Mouse (Mus musculus) limb, embryonic 15.5 days (tissue): ENCODE measurements around the gene Rab42. TPM values are rescaled to one million over a fixed set of nuclear protein-coding genes. Genes with fewer than 3 reads are reported as not detected.
"Not testable (repeated sequence)": the region's sequence is repeated elsewhere in the genome, so short reads cannot be mapped to it uniquely, and the experiment has no call there.

Experiments used
- ATAC-seq: fragments of 200-750 bp; cut with Nextera tagmentation; 2 replicates; pipeline ENCODE4 v1.8.0; 2017; ENCODE audit warnings: low read depth, moderate TSS enrichment; ENCODE audit not compliant: insufficient number of reproducible peaks, low FRiP score, low TSS enrichment
- H3K27ac ChIP-seq: fragments of 300-500 bp; sonication (generic); 2 replicates; pipeline ENCODE4 v1.5.1; 2015; ENCODE audit warnings: moderate library complexity, mild to moderate bottlenecking, inconsistent platforms
- H3K27me3 ChIP-seq: fragments of 300-500 bp; sonication (generic); 2 replicates; pipeline ENCODE4 v1.6.1; 2015; ENCODE audit warnings: inconsistent platforms
- H3K36me3 ChIP-seq: fragments of 300-500 bp; sonication (generic); 2 replicates; pipeline ENCODE4 v1.6.1; 2015; ENCODE audit warnings: inconsistent platforms
- H3K4me1 ChIP-seq: fragments of 300-500 bp; sonication (generic); 2 replicates; pipeline ENCODE4 v1.6.1; 2015; ENCODE audit warnings: inconsistent platforms
- H3K4me2 ChIP-seq: fragments of 300-500 bp; sonication (generic); 2 replicates; pipeline ENCODE4 v1.6.1; 2015; ENCODE audit warnings: mild to moderate bottlenecking, inconsistent platforms
- H3K4me3 ChIP-seq: fragments of 300-500 bp; sonication (generic); 2 replicates; pipeline ENCODE4 v1.5.1; 2015; ENCODE audit warnings: mild to moderate bottlenecking, inconsistent platforms
- H3K9ac ChIP-seq: fragments of 300-500 bp; sonication (generic); 2 replicates; pipeline ENCODE4 v1.6.1; 2015; ENCODE audit warnings: inconsistent platforms
- H3K9me3 ChIP-seq: fragments of 300-500 bp; sonication (generic); 2 replicates; pipeline ENCODE4 v1.6.1; 2016; ENCODE audit warnings: inconsistent platforms
- WGBS: fragments of 180-500 bp; shearing (Covaris S2); methylation state at CpG from one replicate; pipeline ENCODE4 v1.1.7; 2015; 5-methylcytosine and 5-hydroxymethylcytosine counted together
- polyA plus RNA-seq: library from polyadenylated mRNA; unstranded; fragments of >200 nt; fragmentation: Nextera tagmentation; extraction: Ambion mirVana; gene quantifications from 2 replicates; pipeline ENCODE4 v1.2.1, GENCODE M21; 2015

The Rab42 gene
- polyA plus RNA-seq, 1 experiment from 2014 or later = 2.7 TPM

DNA sequence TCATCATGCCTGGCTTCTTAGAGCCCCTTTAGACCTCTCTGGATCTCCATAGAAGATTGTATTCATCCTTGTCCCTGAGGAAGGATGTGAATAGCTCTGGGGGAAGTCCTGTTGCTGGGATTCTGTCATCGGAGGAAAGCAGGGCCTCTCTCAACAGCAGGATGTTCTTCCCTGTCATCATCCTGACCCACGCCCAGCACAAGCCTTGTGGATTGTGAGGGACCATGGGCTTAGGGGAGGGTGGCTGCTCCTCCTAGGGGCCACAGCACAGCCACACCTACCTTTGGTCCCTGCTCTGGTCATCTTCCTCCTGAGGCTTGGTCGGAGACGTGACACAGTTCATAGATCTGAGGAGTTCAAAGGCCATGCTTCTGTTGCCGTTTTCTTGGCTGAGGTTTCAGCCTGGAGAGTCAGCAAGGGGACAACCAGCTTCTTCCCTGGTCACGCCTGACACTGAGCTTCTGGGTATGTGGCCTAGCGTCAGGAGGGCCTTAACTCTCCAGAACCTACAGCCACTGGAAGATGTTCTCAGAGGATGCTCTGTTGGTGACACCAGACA, 9.4 kb downstream of the Rab42 start:
- no peak for ATAC-seq
- Histone ChIP-seq H3K36me3 (peaks cover 37% of the 10 kb centered on the region), H3K9me3 (no peaks in the 10 kb centered on the region), H3K9ac (no peak overlapping the region), H3K4me1 (no peaks in the 10 kb centered on the region), H3K4me2 (no peak overlapping the region), H3K27me3 (no peaks in the 10 kb centered on the region), H3K27ac (no peak overlapping the region), H3K4me3 (no peak overlapping the region)
- 77% methylated on average over 7 of the region's 7 CpGs for WGBS

DNA sequence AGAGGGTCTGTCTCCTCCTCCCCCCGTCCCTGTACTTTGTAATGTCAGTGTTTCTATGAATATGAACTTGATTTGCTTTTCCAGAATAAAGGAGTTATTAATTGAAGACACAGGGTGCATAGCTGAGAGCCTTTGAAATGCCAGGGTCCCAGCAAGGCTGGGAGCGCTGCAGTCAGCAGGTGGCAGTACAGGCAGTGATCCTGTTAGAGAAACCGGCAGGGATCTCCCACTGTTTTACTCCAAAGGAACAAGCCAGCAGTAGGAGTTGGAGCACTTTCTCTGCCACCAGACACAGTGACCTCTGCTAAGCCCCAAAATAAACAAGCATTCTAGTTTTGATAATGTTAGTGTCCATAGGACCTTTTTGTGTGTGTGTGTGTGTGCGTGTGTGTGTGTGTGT, 10.2 kb downstream of the Rab42 start:
- 47% methylated on average over 4 of the region's 4 CpGs for WGBS
- Histone ChIP-seq H3K9ac (no peak overlapping the region), H3K9me3 (no peaks in the 10 kb centered on the region), H3K27me3 (no peaks in the 10 kb centered on the region), H3K4me3 (no peak overlapping the region), H3K36me3 (peaks cover 37% of the 10 kb centered on the region), H3K27ac (no peak overlapping the region), H3K4me2 (no peak overlapping the region), H3K4me1 (no peaks in the 10 kb centered on the region)
- no peak for ATAC-seq

DNA sequence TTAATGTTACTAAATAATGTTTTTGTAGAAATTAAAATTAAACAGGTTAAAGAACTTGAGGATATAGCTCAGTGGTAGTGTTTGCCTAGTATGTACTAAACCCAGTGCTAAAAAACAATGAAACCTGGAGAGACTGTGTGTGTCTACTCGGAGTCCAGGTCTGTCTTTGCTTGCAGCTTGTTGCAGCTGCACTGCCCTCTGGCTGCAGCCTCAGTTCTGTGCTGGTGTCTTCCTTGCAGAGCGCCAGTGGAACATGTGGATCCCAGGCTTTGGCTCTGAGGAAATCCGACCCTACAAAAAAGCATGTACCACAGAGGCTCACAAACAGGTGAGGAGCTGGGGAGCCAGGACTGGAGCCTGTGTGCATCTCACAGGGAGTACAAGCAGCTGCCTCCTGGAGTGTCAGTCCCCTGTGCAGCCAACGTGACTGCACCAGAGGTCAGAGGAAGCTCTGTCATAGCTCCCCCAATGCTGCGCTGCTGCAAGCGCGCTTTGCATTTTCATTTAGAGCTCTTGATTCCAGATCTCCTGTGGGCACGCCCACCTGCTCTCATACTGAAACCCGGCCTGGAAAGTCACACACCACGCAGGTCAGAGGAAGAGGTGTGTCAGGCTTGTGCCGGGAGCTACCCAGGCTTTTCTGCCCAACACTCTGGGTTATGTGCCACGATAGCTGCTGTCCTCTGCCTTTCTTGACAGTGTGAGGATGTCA, 11.4 kb downstream of the Rab42 start:
- WGBS = 79% methylated on average over 12 of the region's 12 CpGs
- ATAC-seq = no peak
- peaks cover 42% of the 10 kb centered on the region for H3K36me3 ChIP-seq

DNA sequence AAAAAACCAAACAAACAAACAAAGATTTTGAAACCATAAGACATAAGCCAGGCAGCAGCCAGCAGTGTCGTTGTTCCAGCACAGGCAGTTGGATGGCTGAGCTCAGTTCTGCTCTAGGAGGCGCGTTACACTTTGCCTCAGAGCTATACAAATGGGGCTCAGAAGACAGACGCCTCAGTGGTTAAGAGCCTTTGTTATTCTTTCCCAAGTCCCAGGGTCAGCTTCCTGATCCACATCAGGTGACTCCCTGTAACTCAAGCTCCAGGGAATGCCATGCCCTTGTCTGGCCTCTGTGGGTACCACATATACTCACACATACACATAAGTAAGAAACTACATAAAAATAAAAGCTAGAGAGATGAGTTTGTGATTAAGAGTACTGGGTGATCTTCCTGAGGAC, 12.1 kb downstream of the Rab42 start:
- Histone ChIP-seq H3K9ac (no peak overlapping the region), H3K4me3 (no peak overlapping the region), H3K27me3 (no peaks in the 10 kb centered on the region), H3K27ac (no peak overlapping the region), H3K4me2 (no peak overlapping the region), H3K4me1 (no peaks in the 10 kb centered on the region), H3K36me3 (peaks cover 47% of the 10 kb centered on the region), H3K9me3 (no peaks in the 10 kb centered on the region)
- ATAC-seq = no peak
- WGBS = 96% methylated on average over 4 of the region's 4 CpGs

More for the DNA sequence above, 11.4 kb downstream of the Rab42 start:
- no peaks in the 10 kb centered on the region for H3K4me1 ChIP-seq
- no peaks in the 10 kb centered on the region for H3K27me3 ChIP-seq
- no peak overlapping the region for H3K4me2 ChIP-seq
- no peak overlapping the region for H3K9ac ChIP-seq
- H3K4me3 ChIP-seq = no peak overlapping the region
- no peak overlapping the region for H3K27ac ChIP-seq
- H3K9me3 ChIP-seq = no peaks in the 10 kb centered on the region

GRCm38 (mm10) chr4:132288840-132289239, 14.3 kb downstream of the Rab42 start:
- not testable (repeated sequence) for H3K4me2 ChIP-seq, ATAC-seq, H3K4me3 ChIP-seq, H3K27ac ChIP-seq, H3K9ac ChIP-seq, H3K4me1 ChIP-seq, H3K27me3 ChIP-seq, H3K9me3 ChIP-seq
- peaks cover 60% of the 10 kb centered on the region for H3K36me3 ChIP-seq
- WGBS = 80% methylated on average over 4 of the region's 5 CpGs

GRCm38 (mm10) chr4:132275949-132276348, 27.2 kb downstream of the Rab42 start:
- peaks cover 10% of the 10 kb centered on the region; the same call in 1 of the 2 replicates for H3K4me1 ChIP-seq
- H3K4me3 ChIP-seq = no peak overlapping the region
- H3K9me3 ChIP-seq = no peaks in the 10 kb centered on the region
- no peak overlapping the region for H3K27ac ChIP-seq
- H3K4me2 ChIP-seq = no peak overlapping the region
- H3K9ac ChIP-seq = no peak overlapping the region
- H3K27me3 ChIP-seq = no peaks in the 10 kb centered on the region
- 97% methylated on average over 3 of the region's 3 CpGs for WGBS
- peaks cover 5% of the 10 kb centered on the region; the same call in 1 of the 2 replicates for H3K36me3 ChIP-seq
- ATAC-seq = no peak

- H3K27ac ChIP-seq = peak within 1 kb of the TSS; percentile 94
- no peaks in the 10 kb centered on the region for H3K27me3 ChIP-seq
- H3K4me3 ChIP-seq = peak within 1 kb of the TSS; percentile 70
- peak; percentile 89 for ATAC-seq
- peak within 1 kb of the TSS; percentile 76 for H3K9ac ChIP-seq
- peak within 1 kb of the TSS; percentile 76 for H3K4me2 ChIP-seq
- no peaks in the 10 kb centered on the region for H3K9me3 ChIP-seq
- WGBS = under 1% methylated on average over 48 of the region's 48 CpGs
- peaks cover 10% of the 10 kb centered on the region; the same call in 1 of the 2 replicates for H3K4me1 ChIP-seq
- no peaks in the 10 kb centered on the region; the same call in 1 of the 2 replicates for H3K36me3 ChIP-seq
These were observed 28.9 kb downstream of the Rab42 start, which contains the start of gene Taf12 for GRCm38 (mm10) chr4:132274156-132274862. TSS of gene Taf12 (plus strand) at chr4:132274375.

GRCm38 (mm10) chr4:132273166-132273565, 30.0 kb downstream of the Rab42 start:
- Histone ChIP-seq H3K9ac (no peak overlapping the region), H3K4me3 (peak overlapping the region; percentile 70), H3K36me3 (no peaks in the 10 kb centered on the region; the same call in 1 of the 2 replicates), H3K4me1 (peaks cover 10% of the 10 kb centered on the region; the same call in 1 of the 2 replicates), H3K27me3 (no peaks in the 10 kb centered on the region), H3K4me2 (peak overlapping the region; percentile 76), H3K27ac (peak overlapping the region; percentile 94; the same call in 1 of the 2 replicates), H3K9me3 (no peaks in the 10 kb centered on the region)
- 59% methylated on average over 2 of the region's 2 CpGs for WGBS
- no peak for ATAC-seq

GRCm38 (mm10) chr4:132269740-132270560, 33.2 kb downstream of the Rab42 start:
- Histone ChIP-seq H3K9me3 (no peaks in the 10 kb centered on the region), H3K27ac (peak overlapping the region; percentile 98), H3K4me3 (peak overlapping the region; percentile 24), H3K36me3 (no peaks in the 10 kb centered on the region), H3K9ac (peak overlapping the region; percentile 35; the same call in 1 of the 2 replicates), H3K4me1 (peaks cover 5% of the 10 kb centered on the region; the same call in 1 of the 2 replicates), H3K27me3 (no peaks in the 10 kb centered on the region), H3K4me2 (peak overlapping the region; percentile 42)
- peak; percentile 74 for ATAC-seq
- WGBS = under 1% methylated on average over 35 of the region's 35 CpGs

GRCm38 (mm10) chr4:132268871-132269739, 34.1 kb downstream of the Rab42 start:
- Histone ChIP-seq H3K27me3 (no peaks in the 10 kb centered on the region), H3K9ac (no peak overlapping the region), H3K4me1 (peaks cover 5% of the 10 kb centered on the region; the same call in 1 of the 2 replicates), H3K36me3 (no peaks in the 10 kb centered on the region), H3K4me3 (no peak overlapping the region), H3K9me3 (no peaks in the 10 kb centered on the region), H3K4me2 (no peak overlapping the region), H3K27ac (peak overlapping the region; percentile 98)
- no peak for ATAC-seq
- WGBS = 11% methylated on average over 6 of the region's 6 CpGs
